Mouse (Mus musculus) bone marrow macrophage, adult 2 months (primary cell): ENCODE results near the gene Gm6793.

Experiments used
- CTCF ChIP-seq: IDR thresholded peaks from 2 replicates; pipeline ENCODE4 v1.5.1; 2012; ENCODE audit warnings: low read depth, mild to moderate bottlenecking, low read length, moderate library complexity
- POLR2A ChIP-seq: IDR thresholded peaks from 2 replicates; pipeline ENCODE4 v1.6.1; 2012; ENCODE audit warnings: mild to moderate bottlenecking, low read depth, low read length, borderline replicate concordance

- TF ChIP-seq CTCF (no peak), POLR2A (no peak)
Measured at GRCm38 (mm10) chr8:111991278-111991677, 23.6 kb downstream of the Gm6793 start.
